Mouse (Mus musculus): ENCODE measurements around the gene Gm17949.

GRCm38 (mm10) chr17:56989467-56990114 lies 21.7 kb upstream of the Gm17949 start:
- no peak for TF ChIP-seq GATA1 (IDR thresholded peaks at IDR 0.05; ENCODE audit: borderline replicate concordance, low read length)
- no peak for TF ChIP-seq FLI1 (IDR thresholded peaks at IDR 0.05; ENCODE audit: low read length)

Measured in megakaryocyte, embryonic 14.5 days (primary cell).